Mouse (Mus musculus): Measurements from ENCODE around the gene Aak1.
"Not testable (repeated sequence)": the region's sequence is repeated elsewhere in the genome, so short reads cannot be mapped to it uniquely, and the experiment has no call there.

The Aak1 gene

DNA sequence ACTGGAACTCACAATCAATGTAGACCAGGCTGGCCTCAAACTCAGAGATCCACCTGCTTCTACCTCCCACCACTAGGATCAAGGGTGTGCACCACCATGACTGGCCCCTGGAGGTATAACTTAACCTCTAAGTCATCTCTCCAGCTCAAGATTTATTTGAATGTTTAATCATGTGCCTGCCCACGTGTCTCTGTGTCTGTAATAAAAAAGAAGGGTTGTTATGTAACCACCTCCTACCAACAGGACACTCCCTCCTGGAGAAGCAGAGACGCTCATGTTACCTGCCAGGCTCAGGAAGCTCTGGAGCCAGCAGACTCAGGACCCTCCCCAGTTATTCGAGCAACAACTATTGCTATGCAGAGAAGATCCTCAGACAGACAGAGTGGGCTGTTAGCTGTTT, 7.4 kb upstream of the Aak1 start:
- DNase-seq (ENCODE audit: low spot score in 2 of 2), result no peak

- DNase-seq (ENCODE audit: low spot score in 2 of 2), result no peak
Observed at GRCm38 (mm10) chr6:86843636-86844035, 5.7 kb upstream of the Aak1 start.

GRCm38 (mm10) chr6:86846467-86846866, 2.9 kb upstream of the Aak1 start:
- no peak for DNase-seq (ENCODE audit: low spot score in 2 of 2)

- DNase-seq (ENCODE audit: low spot score in 2 of 2), result no peak
Observed at GRCm38 (mm10) chr6:86847816-86848215, 1.5 kb upstream of the Aak1 start.

- no peak for DNase-seq (ENCODE audit: low spot score in 2 of 2)
Observed at GRCm38 (mm10) chr6:86848580-86848914, 770 bp upstream of the Aak1 start.

DNA sequence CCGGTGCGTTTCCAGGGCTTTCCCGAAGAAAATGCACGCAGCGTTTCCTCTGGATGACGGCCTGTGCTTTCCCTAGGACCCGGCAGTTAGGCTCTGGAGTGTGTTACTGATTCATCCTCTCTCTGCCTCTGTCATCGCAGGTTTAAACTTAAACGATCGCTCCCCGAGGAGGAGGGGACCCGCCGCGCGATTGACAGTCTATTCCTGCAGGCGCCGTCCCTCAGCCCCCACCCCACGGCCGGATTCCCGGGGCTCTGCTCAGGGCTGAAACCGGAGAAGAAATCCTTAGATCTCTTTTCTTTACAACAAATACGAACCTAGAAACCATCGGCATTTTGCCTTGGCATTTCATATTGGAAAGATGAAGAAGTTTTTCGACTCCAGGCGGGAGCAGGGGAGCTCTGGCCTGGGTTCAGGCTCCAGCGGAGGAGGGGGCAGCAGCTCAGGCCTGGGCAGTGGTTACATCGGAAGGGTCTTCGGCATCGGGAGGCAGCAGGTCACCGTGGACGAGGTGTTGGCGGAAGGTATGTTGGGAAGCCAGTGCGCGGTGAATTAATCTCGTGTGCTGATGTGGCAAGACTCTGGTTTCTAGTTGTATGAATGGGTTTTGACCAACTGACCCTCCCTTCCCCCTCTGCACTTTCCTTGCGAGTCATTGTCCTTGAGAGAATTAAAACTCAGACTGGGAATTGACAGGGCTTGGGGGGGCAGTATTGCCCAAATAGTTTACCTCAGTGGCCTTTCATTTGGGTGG, 552 bp downstream of the Aak1 start:
- no peak for DNase-seq (ENCODE audit: low spot score in 2 of 2)

DNA sequence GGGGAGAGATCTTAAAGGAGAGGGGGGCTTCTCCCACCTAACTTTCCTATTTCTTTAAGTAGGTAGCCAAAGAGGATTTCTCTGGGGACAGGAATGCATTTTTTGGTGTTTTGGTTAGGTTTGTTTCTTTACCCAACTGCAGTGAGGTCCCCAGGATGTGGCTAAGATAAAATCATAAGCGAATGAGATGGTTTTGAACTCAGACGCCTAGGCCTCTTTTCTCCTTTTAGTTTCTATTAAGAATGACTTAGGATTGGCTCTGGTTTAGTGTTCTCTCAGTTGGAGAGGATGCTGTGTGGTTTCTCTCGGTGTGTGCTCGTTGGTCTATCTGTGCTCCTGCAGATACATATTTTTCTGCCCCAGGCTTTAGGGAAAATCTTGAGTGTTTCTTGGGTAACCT, 1.3 kb downstream of the Aak1 start:
- no peak for DNase-seq (ENCODE audit: low spot score in 2 of 2)

GRCm38 (mm10) chr6:86851561-86851960, 2.2 kb downstream of the Aak1 start:
- no peak for DNase-seq (ENCODE audit: low spot score in 2 of 2)

- no peak for DNase-seq (ENCODE audit: low spot score in 2 of 2)
Observed at GRCm38 (mm10) chr6:86853928-86854327, 4.6 kb downstream of the Aak1 start.

DNA sequence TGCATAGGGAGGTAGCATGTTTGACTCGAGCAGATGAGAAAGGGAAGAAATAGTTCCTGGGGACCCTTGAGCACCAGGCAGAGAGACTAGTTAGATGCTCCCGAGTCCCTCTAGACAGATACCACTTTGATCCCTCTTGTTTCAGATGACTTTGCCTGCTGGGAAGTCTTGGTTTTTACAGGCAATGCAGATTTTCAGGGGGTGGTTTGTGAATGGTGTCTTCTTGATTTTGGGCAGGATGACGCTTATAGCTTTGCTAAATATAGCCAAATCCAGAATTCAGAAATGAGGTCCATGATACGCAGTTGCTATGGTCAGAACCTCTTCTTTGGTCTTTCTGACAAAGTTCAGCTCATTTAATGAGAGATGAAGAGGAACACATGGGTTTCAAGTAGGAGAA, 5.6 kb downstream of the Aak1 start:
- no peak for DNase-seq (ENCODE audit: low spot score in 2 of 2)

GRCm38 (mm10) chr6:86858606-86859005, 9.3 kb downstream of the Aak1 start:
- no peak for DNase-seq (ENCODE audit: low spot score in 2 of 2)

GRCm38 (mm10) chr6:86860732-86861463, 11.6 kb downstream of the Aak1 start:
- no peak for DNase-seq (ENCODE audit: low spot score in 2 of 2)

DNA sequence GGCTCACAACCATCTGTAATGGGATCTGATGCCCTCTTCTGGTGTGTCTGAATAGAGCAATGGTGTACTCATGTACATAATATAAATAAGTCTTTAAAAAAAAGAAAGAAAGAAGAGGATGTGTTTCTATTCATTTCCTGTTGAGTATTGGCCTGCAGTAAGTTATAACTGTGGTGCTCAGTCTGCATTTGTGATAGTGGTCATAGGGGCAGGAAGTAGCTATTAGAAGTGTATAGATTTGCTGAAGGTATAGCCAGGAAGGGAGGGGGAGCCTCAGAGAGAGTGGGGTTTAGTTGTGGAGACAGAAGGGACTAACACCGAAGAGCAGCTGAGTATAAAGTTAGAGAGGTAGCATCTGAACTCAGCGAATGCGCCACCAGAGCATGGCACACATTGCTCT, 15.0 kb downstream of the Aak1 start:
- DNase-seq (ENCODE audit: low spot score in 2 of 2), result no peak

DNA sequence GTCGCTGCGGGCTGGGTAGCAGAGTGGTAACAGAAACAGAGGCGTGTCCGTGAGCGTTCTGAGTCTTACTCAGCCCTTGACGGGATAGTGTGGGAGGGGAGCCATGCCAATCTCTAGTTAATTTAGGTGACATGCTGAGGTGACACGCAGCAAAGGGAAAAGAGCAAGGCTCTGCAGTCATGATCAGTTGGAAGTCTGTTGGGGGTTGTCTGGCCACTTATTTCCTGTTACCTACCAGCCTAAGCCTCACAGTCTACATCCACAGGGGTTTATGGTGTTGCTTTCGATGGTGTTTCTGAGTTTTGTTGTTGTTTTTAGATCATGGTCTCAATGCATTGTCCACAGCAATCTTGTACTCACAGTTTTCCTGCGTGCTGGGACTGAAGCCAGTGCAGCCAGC, 21.0 kb downstream of the Aak1 start:
- DNase-seq (ENCODE audit: low spot score in 2 of 2), result no peak

- no peak for DNase-seq (ENCODE audit: low spot score in 2 of 2)
Observed at GRCm38 (mm10) chr6:86871783-86872182, 22.5 kb downstream of the Aak1 start.

GRCm38 (mm10) chr6:86874711-86875375, 25.5 kb downstream of the Aak1 start:
- DNase-seq (ENCODE audit: low spot score in 2 of 2), result no peak

DNA sequence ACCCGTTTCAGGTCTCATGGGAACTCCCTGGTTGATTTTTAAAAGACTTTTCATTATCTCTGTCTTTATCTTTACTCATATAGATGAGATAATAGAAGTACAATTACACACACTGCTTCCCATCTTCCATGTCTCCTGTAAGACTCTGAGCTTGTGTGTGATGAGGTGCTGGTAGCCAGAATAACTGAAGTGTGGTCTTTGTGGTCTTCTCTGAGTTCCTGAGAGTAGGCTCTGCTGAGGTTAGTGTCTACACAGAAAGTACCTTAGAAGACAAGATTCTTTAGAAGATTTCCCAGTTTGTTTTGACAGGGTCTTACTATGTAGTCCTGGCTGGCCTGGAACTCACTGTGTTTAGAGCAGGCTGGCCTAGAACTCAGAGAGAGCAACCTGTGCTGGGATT, 27.1 kb downstream of the Aak1 start:
- no peak for DNase-seq (ENCODE audit: low spot score in 2 of 2)

DNA sequence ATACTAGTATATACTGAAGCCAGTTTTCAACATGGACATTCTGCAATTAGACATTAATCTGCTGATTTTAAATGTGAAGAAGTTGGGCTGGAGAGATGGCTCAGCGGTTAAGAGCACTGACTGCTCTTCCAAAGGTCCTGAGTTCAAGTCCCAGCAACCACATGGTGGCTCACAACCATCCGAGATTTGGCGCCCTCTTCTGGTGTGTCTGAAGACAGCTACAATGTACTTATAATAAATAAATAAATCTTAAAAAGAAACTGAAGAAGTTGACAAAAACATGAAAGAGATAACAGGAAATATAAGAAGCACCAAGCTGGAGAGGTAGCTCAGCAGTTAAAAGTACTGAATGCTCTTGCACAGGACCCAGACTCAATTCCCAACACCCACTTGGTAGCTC, 29.3 kb downstream of the Aak1 start:
- DNase-seq (ENCODE audit: low spot score in 2 of 2), result not testable (repeated sequence)

GRCm38 (mm10) chr6:86879314-86879713, 30.0 kb downstream of the Aak1 start:
- no peak for DNase-seq (ENCODE audit: low spot score in 2 of 2)

GRCm38 (mm10) chr6:86884230-86884629, 34.9 kb downstream of the Aak1 start:
- no peak for DNase-seq (ENCODE audit: low spot score in 2 of 2)

DNA sequence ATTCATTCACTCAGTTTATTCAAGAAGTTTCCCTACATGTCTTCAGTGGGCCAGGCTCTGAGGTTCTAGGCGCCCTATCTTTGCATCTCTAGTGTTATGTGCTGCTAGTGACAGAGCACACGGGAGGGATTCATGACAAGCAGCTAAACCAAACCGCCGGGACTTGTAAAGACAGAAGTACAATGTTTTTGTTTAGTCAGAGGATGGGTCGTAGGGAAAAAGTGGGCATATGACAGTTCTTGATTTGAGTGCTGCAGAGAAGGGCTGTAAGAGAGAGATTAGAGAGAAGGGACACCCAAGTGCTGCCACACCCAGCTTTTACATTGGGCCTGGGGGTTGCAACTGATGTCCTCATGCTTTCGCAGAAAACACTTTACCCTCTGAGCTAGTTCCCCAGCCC, 35.4 kb downstream of the Aak1 start:
- no peak for DNase-seq (ENCODE audit: low spot score in 2 of 2)

GRCm38 (mm10) chr6:86885816-86886529, 36.7 kb downstream of the Aak1 start:
- no peak for DNase-seq (ENCODE audit: low spot score in 2 of 2)

Data from spleen, postnatal 14 days (tissue).